Mouse (Mus musculus) liver, embryonic 14.5 days (tissue): Measurements from ENCODE around the gene Tmprss6. TPM values are rescaled to one million over a fixed set of nuclear protein-coding genes. Genes with fewer than 3 reads are reported as not detected.

Experiments used
- ATAC-seq: fragments of 200-750 bp; cut with Nextera tagmentation; 2 replicates; pipeline ENCODE4 v1.8.0; 2017; ENCODE audit warnings: moderate number of reproducible peaks, mild to moderate bottlenecking, moderate library complexity; ENCODE audit not compliant: insufficient read depth
- DNase-seq, 3 experiments: peaks; one replicate each; pipeline ENCODE4 v3.0.0-alpha.2; 2012 to 2013; ENCODE audit warnings: low read depth in 3 of 3, low spot score in 3 of 3
- H3K27ac ChIP-seq: fragments of 300-500 bp; sonication (generic); 2 replicates; pipeline ENCODE4 v1.5.1; 2014; ENCODE audit warnings: moderate library complexity, mild to moderate bottlenecking, control low read depth, inconsistent platforms
- H3K27me3 ChIP-seq: fragments of 300-500 bp; sonication (generic); 2 replicates; pipeline ENCODE4 v1.6.1; 2014; ENCODE audit warnings: mild to moderate bottlenecking, low read length, moderate library complexity; ENCODE audit not compliant: control insufficient read depth, insufficient read depth
- H3K36me3 ChIP-seq: fragments of 300-500 bp; sonication (generic); replicated peaks from 2 replicates; pipeline ENCODE4 v1.6.1; 2014; ENCODE audit warnings: low read depth; ENCODE audit not compliant: control insufficient read depth, insufficient read depth
- H3K4me1 ChIP-seq, 2 experiments: fragments of 200-500 bp in 1 of 2; fragments of 300-500 bp in 1 of 2; sonication (generic) in 1 of 2; replicated peaks; 2 replicates each; pipeline ENCODE4 v1.6.1; 2012 to 2014; ENCODE audit warnings: antibody characterized with exemption in 1 of 2, inconsistent platforms in 1 of 2, low read length in 1 of 2; ENCODE audit not compliant: control insufficient read depth in 2 of 2, insufficient read depth in 2 of 2
- H3K4me2 ChIP-seq: fragments of 300-500 bp; sonication (generic); 2 replicates; pipeline ENCODE4 v1.6.1; 2014; ENCODE audit warnings: low read depth, mild to moderate bottlenecking, control low read depth, moderate library complexity
- H3K4me3 ChIP-seq, 2 experiments: fragments of 200-500 bp in 1 of 2; fragments of 300-500 bp in 1 of 2; sonication (generic) in 1 of 2; 2 replicates each; pipeline ENCODE4 v1.5.1; 2012 to 2014; ENCODE audit warnings: low read depth in 2 of 2, low read length in 2 of 2, mild to moderate bottlenecking in 2 of 2, control low read depth in 1 of 2, inconsistent platforms in 1 of 2, moderate library complexity in 1 of 2; ENCODE audit not compliant: insufficient read depth in 1 of 2
- H3K9ac ChIP-seq: fragments of 300-500 bp; sonication (generic); replicated peaks from 2 replicates; pipeline ENCODE4 v1.6.1; 2014; ENCODE audit warnings: mild to moderate bottlenecking, control low read depth, moderate library complexity
- H3K9me3 ChIP-seq: fragments of 300-500 bp; sonication (generic); 2 replicates; pipeline ENCODE4 v1.6.1; 2016; ENCODE audit warnings: low read length, mixed read lengths; ENCODE audit not compliant: control insufficient read depth
- CTCF ChIP-seq: IDR thresholded peaks from 2 replicates; pipeline ENCODE4 v1.5.1; 2016; ENCODE audit warnings: antibody characterized with exemption, low read depth, control low read depth
- EP300 ChIP-seq: IDR thresholded peaks from 2 replicates; pipeline ENCODE4 v1.6.1; 2016; ENCODE audit warnings: antibody characterized with exemption, low read depth
- WGBS: fragments of 180-500 bp; shearing (Covaris S2); extraction: QIAGEN DNeasy Blood & Tissue Kit; methylation state at CpG from one replicate; pipeline ENCODE4 v1.1.7; 2014; ENCODE audit not compliant: insufficient replicate concordance; 5-methylcytosine and 5-hydroxymethylcytosine counted together
- polyA plus RNA-seq, 2 experiments: library from polyadenylated mRNA; depleted of rRNA in 1 of 2; stranded (reverse) in 1 of 2; unstranded in 1 of 2; fragments of >200 nt; fragmentation: Nextera tagmentation in 1 of 2; extraction: Ambion mirVana in 1 of 2; gene quantifications; 2 replicates each; pipeline versions ENCODE4 v1.2.1 to v1.2.3; 2012 to 2014

Gene Tmprss6
- polyA plus RNA-seq, 2 experiments, result 9.8 to 11.9 TPM

DNA sequence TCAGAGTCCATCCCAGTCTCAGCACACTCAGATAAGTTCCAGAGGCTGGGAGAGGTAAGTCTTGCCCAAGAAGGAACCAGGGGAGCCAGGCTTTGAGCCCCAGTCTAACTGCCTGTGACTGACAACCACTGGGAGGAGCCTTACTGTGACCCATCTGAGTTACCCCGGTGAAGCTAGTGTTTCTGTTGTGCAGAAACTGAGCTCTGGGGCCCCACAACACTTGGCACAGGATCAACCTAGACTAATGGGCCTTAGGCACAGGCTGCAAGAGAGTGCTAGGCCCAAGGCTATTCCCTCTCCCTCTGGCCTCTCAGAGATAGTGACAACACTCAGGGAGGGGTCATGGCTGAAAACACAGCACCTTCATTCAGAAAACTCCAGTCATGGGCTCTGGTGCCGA, 17.2 kb downstream of the Tmprss6 start:
- no peak overlapping the region for H3K4me2 ChIP-seq
- WGBS, result 74% methylated on average over 2 of the region's 2 CpGs
- H3K27me3 ChIP-seq, result no peaks in the 10 kb centered on the region
- no peaks in the 10 kb centered on the region for H3K9me3 ChIP-seq
- H3K4me3 ChIP-seq, result no peak overlapping the region
- TF ChIP-seq EP300, result no peak
- TF ChIP-seq CTCF, result no peak
- H3K4me1 ChIP-seq, result peaks cover 16 to 25% of the 10 kb centered on the region in 2 experiments
- DNase-seq (no peak), ATAC-seq (no peak)
- no peak overlapping the region for H3K27ac ChIP-seq
- H3K36me3 ChIP-seq, result no peaks in the 10 kb centered on the region
- no peak overlapping the region for H3K9ac ChIP-seq

GRCm38 (mm10) chr15:78450419-78450768, 18.0 kb downstream of the Tmprss6 start:
- WGBS, result 50% methylated on average over 6 of the region's 6 CpGs
- H3K27me3 ChIP-seq, result no peaks in the 10 kb centered on the region
- no peak overlapping the region for H3K9ac ChIP-seq
- H3K4me1 ChIP-seq, result peaks cover 16 to 25% of the 10 kb centered on the region in 2 experiments
- ATAC-seq (no peak), DNase-seq (peak in 1 of 3 experiments; percentile 35)
- no peak overlapping the region for H3K4me3 ChIP-seq
- H3K4me2 ChIP-seq, result no peak overlapping the region
- TF ChIP-seq CTCF (peak; percentile 35; the same call in 1 of the 2 replicates), EP300 (no peak)
- H3K9me3 ChIP-seq, result no peaks in the 10 kb centered on the region
- H3K36me3 ChIP-seq, result no peaks in the 10 kb centered on the region
- H3K27ac ChIP-seq, result no peak overlapping the region

GRCm38 (mm10) chr15:78449694-78450418, 18.6 kb downstream of the Tmprss6 start:
- TF ChIP-seq CTCF (no peak), EP300 (no peak)
- 20% methylated on average over 7 of the region's 7 CpGs for WGBS
- no peaks in the 10 kb centered on the region for H3K36me3 ChIP-seq
- peaks cover 16 to 25% of the 10 kb centered on the region in 2 experiments for H3K4me1 ChIP-seq
- 0 out of 2 replicates have a peak, but pooled peaks have one; percentile 41 for ATAC-seq
- H3K9me3 ChIP-seq, result no peaks in the 10 kb centered on the region
- no peak overlapping the region for H3K4me2 ChIP-seq
- peak in 2 of 3 experiments; percentile 53 to 69 for DNase-seq
- no peaks in the 10 kb centered on the region for H3K27me3 ChIP-seq
- no peak overlapping the region; the same call in 1 of the 2 replicates for H3K27ac ChIP-seq
- no peak overlapping the region for H3K9ac ChIP-seq
- H3K4me3 ChIP-seq, result no peak overlapping the region

- Histone ChIP-seq H3K9me3 (no peaks in the 10 kb centered on the region), H3K27ac (no peak overlapping the region), H3K36me3 (no peaks in the 10 kb centered on the region), H3K4me1 (peaks cover 16 to 25% of the 10 kb centered on the region in 2 experiments), H3K4me2 (no peak overlapping the region), H3K9ac (no peak overlapping the region), H3K27me3 (no peaks in the 10 kb centered on the region), H3K4me3 (no peak overlapping the region)
- DNase-seq (peak in 1 of 3 experiments; percentile 35), ATAC-seq (no peak)
- WGBS, result 24% methylated on average over 6 of the region's 6 CpGs
- no peak for TF ChIP-seq CTCF
- TF ChIP-seq EP300, result no peak
Observed at GRCm38 (mm10) chr15:78449131-78449530, 19.3 kb downstream of the Tmprss6 start.

- peak; percentile 54; the same call in 1 of the 2 replicates for ATAC-seq
- 2% methylated on average over 22 of the region's 22 CpGs for WGBS
- Histone ChIP-seq H3K9ac (peak overlapping the region; percentile 74), H3K4me3 (peak overlapping the region; percentile 61 to 66), H3K9me3 (no peaks in the 10 kb centered on the region), H3K27ac (peak overlapping the region; percentile 79), H3K27me3 (no peaks in the 10 kb centered on the region), H3K36me3 (no peaks in the 10 kb centered on the region), H3K4me1 (peaks cover 16 to 25% of the 10 kb centered on the region in 2 experiments), H3K4me2 (peak overlapping the region; percentile 99)
- TF ChIP-seq CTCF, result peak; percentile 97
- TF ChIP-seq EP300, result no peak
- DNase-seq, result peak; percentile 70 to 76 (median 73)
Observed at GRCm38 (mm10) chr15:78447746-78448535, 20.5 kb downstream of the Tmprss6 start.
